10 mouse cellular contexts compared by ENCODE assay signal in the genomic region with DNA sequence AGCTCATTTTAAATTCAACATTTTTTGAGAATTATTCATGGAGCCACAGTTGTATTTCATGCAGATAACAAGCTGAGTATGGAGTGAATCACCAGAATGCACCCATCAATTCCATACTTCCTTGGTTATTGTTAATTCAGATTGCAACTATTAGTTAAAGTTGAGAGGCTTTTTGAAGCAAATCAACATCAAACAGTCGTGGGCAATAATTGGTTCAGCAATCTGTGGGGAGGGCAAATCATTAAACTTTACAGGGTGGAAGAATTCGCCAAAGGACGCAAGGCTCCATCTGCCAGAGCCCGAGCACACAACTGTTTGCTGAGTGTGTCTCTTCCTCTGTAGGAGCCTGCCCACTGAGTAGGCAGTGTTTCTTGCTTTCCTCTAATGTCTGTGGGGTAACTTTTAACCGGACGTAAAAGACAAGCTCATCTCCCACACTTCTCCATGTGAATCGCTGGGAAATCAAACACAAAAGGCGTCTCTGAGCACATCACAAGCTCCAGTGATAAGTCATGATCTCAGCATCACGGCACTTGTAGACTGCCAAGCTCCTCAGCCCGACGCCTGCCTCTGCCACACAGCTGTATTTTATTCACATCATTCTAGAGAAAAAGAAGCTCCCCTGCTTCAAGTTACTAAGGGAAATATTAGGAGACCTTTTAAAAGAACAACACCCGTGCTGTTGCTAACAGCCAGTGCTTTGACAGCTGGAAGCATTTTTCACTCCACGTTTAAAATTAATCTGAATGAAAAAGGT.
DNase-seq lines count a peak whose midpoint lies in the region; ATAC-seq lines count a peak whose summit lies in the region.
"Had no signal": no experiment of that assay in that cellular context is flagged by ENCODE, and none has a peak within 500 bp of the region (broad histone marks: within the 10 kb centered on the region; RNA-seq: fewer than 3 reads in every experiment).

No protein-coding gene starts in this region.

- no peaks in the 10 kb centered on the region for H3K27me3 ChIP-seq in midbrain, embryonic 14.5 days (ENCODE audit: control insufficient read depth, insufficient read depth, low read length)
- H3K27me3 ChIP-seq in midbrain, embryonic 10.5 days (ENCODE audit: low read depth, poor library complexity, severe bottlenecking), result no peaks in the 10 kb centered on the region
- no peaks in the 10 kb centered on the region for H3K27me3 ChIP-seq in neural tube, embryonic 15.5 days (replicated peaks)

- H3K36me3 ChIP-seq in midbrain, embryonic 14.5 days (ENCODE audit: control insufficient read depth, insufficient read depth, low read length), result no peaks in the 10 kb centered on the region
- no peaks in the 10 kb centered on the region for H3K36me3 ChIP-seq in midbrain, embryonic 10.5 days
- no peaks in the 10 kb centered on the region for H3K36me3 ChIP-seq in neural tube, embryonic 15.5 days

- H3K4me2 ChIP-seq in midbrain, embryonic 14.5 days (ENCODE audit: low read length), result no peak overlapping the region
- H3K4me2 ChIP-seq in neural tube, embryonic 15.5 days, result peak overlapping the region; percentile 29

- no peaks in the 10 kb centered on the region for H3K9me3 ChIP-seq in midbrain, embryonic 14.5 days (ENCODE audit: control insufficient read depth, low read length)
- no peaks in the 10 kb centered on the region for H3K9me3 ChIP-seq in midbrain, embryonic 10.5 days (replicated peaks)
- H3K9me3 ChIP-seq in neural tube, embryonic 15.5 days (replicated peaks), result no peaks in the 10 kb centered on the region

- H3K9ac ChIP-seq in midbrain, embryonic 14.5 days (replicated peaks; ENCODE audit: low read length), result no peak overlapping the region; the same call in 1 of the 2 replicates
- H3K9ac ChIP-seq in neural tube, embryonic 15.5 days (replicated peaks), result no peak overlapping the region
- H3K9ac ChIP-seq: liver, postnatal 0 days had no signal

- no peak overlapping the region for H3K4me3 ChIP-seq in midbrain, embryonic 14.5 days (replicated peaks; ENCODE audit: low read depth, low read length)
- H3K4me3 ChIP-seq in midbrain, embryonic 10.5 days, result no peak overlapping the region
- no peak overlapping the region for H3K4me3 ChIP-seq in neural tube, embryonic 15.5 days (replicated peaks)

- 63% methylated on average over 13 of the region's 13 CpGs for WGBS in midbrain, embryonic 14.5 days
- 78% methylated on average over 13 of the region's 13 CpGs for WGBS in midbrain, embryonic 10.5 days
- 33% methylated on average over 13 of the region's 13 CpGs for WGBS in neural tube, embryonic 15.5 days

- 0 out of 2 replicates have a peak, but pooled peaks cover 3% of the 10 kb centered on the region for H3K4me1 ChIP-seq in midbrain, embryonic 14.5 days (ENCODE audit: control insufficient read depth, insufficient read depth, low read length)
- no peaks in the 10 kb centered on the region; the same call in 1 of the 2 replicates for H3K4me1 ChIP-seq in midbrain, embryonic 10.5 days
- H3K4me1 ChIP-seq in neural tube, embryonic 15.5 days, result peaks cover 13% of the 10 kb centered on the region

- DNase-seq in embryo, embryonic 10 days (ENCODE audit: low spot score), result peak; percentile 4
- no peak for DNase-seq in embryo, embryonic 9.5 days (ENCODE audit: extremely low spot score)
- DNase-seq in midbrain, embryonic 14.5 days, result peak; percentile 21
- DNase-seq in midbrain, embryonic 10.5 days (ENCODE audit: low spot score), result no peak
- peak; percentile 56 for DNase-seq in layer of hippocampus, adult 9-11 months
- DNase-seq in adrenal gland, postnatal 14 days, result no peak
- DNase-seq in spleen, adult 18-20 months, result no peak
- DNase-seq: kidney, adult 18-20 months; liver, postnatal 0 days had no signal

- H3K27ac ChIP-seq in midbrain, embryonic 14.5 days (replicated peaks; ENCODE audit: low read depth, low read length), result 0 out of 2 replicates have a peak overlapping the region, but pooled peaks have one; percentile 5
- H3K27ac ChIP-seq in midbrain, embryonic 10.5 days (replicated peaks), result no peak overlapping the region
- no peak overlapping the region; the same call in 1 of the 2 replicates for H3K27ac ChIP-seq in neural tube, embryonic 15.5 days (replicated peaks)

- ATAC-seq in midbrain, embryonic 14.5 days (ENCODE audit: low FRiP score, low TSS enrichment), result no peak
- ATAC-seq in neural tube, embryonic 15.5 days (ENCODE audit: low FRiP score), result peak; percentile 55; the same call in 1 of the 2 replicates
- ATAC-seq: liver, postnatal 0 days had no signal

Comparison
In these comparisons a context has a peak if more than half of its experiments do, and no peak if none do; other contexts are left out.
1. DNase-seq: peak in embryo, embryonic 10 days (single experiment), midbrain, embryonic 14.5 days (single experiment) and layer of hippocampus, adult 9-11 months (single experiment); none in embryo, embryonic 9.5 days (single experiment), midbrain, embryonic 10.5 days (single experiment), adrenal gland, postnatal 14 days (single experiment) and spleen, adult 18-20 months (0 of 2).